Mouse (Mus musculus) midbrain, embryonic 14.5 days (tissue): ENCODE results near the gene Ptx3. TPM values are rescaled to one million over a fixed set of nuclear protein-coding genes. Genes with fewer than 3 reads are reported as not detected.
"Not testable (repeated sequence)": the region's sequence is repeated elsewhere in the genome, so short reads cannot be mapped to it uniquely, and the experiment has no call there.

Experiments
- ATAC-seq: fragments of 200-750 bp; cut with Nextera tagmentation; 2 replicates; pipeline ENCODE4 v1.8.0; 2017; ENCODE audit warnings: moderate number of reproducible peaks, moderate library complexity; ENCODE audit not compliant: low FRiP score, low TSS enrichment
- DNase-seq: peaks from one replicate; pipeline ENCODE4 v3.0.0-alpha.2; 2015
- H3K27ac ChIP-seq: fragments of 300-500 bp; sonication (generic); replicated peaks from 2 replicates; pipeline ENCODE4 v1.5.1; 2014; ENCODE audit warnings: mild to moderate bottlenecking, low read depth, low read length, moderate library complexity
- H3K27me3 ChIP-seq: fragments of 300-500 bp; sonication (generic); 2 replicates; pipeline ENCODE4 v1.6.1; 2014; ENCODE audit warnings: low read length, control low read depth, mixed read lengths; ENCODE audit not compliant: control insufficient read depth, insufficient read depth
- H3K36me3 ChIP-seq: fragments of 300-500 bp; sonication (generic); 2 replicates; pipeline ENCODE4 v1.6.1; 2014; ENCODE audit warnings: low read length, control low read depth; ENCODE audit not compliant: control insufficient read depth, insufficient read depth
- H3K4me1 ChIP-seq: fragments of 300-500 bp; sonication (generic); 2 replicates; pipeline ENCODE4 v1.6.1; 2014; ENCODE audit warnings: mild to moderate bottlenecking, antibody characterized with exemption, low read length, control low read depth; ENCODE audit not compliant: control insufficient read depth, insufficient read depth
- H3K4me2 ChIP-seq: fragments of 300-500 bp; sonication (generic); 2 replicates; pipeline ENCODE4 v1.6.1; 2014; ENCODE audit warnings: mild to moderate bottlenecking, low read length, moderate library complexity
- H3K4me3 ChIP-seq: fragments of 300-500 bp; sonication (generic); replicated peaks from 2 replicates; pipeline ENCODE4 v1.5.1; 2014; ENCODE audit warnings: low read depth, low read length
- H3K9ac ChIP-seq: fragments of 300-500 bp; sonication (generic); replicated peaks from 2 replicates; pipeline ENCODE4 v1.6.1; 2014; ENCODE audit warnings: mild to moderate bottlenecking, low read length, moderate library complexity
- H3K9me3 ChIP-seq: fragments of 300-500 bp; sonication (generic); 2 replicates; pipeline ENCODE4 v1.6.1; 2016; ENCODE audit warnings: low read length, control low read depth, mixed read lengths; ENCODE audit not compliant: control insufficient read depth
- WGBS: fragments of 180-500 bp; shearing (Covaris S2); extraction: QIAGEN DNeasy Blood & Tissue Kit; methylation state at CpG from one replicate; pipeline ENCODE4 v1.1.7; 2014; 5-methylcytosine and 5-hydroxymethylcytosine counted together
- polyA plus RNA-seq: library from polyadenylated mRNA; unstranded; fragments of >200 nt; fragmentation: Nextera tagmentation; extraction: Ambion mirVana; gene quantifications from 2 replicates; pipeline ENCODE4 v1.2.1, GENCODE M21; 2014

Gene Ptx3
- polyA plus RNA-seq, 1 experiment from 2014 or later: 9.0 TPM

DNA sequence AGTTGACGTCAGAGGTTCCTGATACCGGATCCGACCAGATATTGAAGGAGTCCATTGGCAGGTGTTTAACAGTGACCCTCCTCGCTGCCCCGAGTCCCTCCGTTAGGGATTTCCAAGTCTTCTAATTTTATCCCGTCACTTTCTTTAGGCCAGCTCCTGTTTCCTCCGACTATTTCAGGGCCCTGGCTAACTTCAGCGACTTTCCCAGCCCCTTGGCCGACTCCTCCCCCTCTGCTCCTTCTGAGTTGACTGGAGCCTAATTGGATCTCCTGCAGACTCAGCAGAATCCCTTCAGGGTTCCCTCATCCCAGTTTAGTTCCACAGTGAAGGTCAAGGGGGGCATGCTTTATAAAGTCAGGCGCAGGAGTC is 1.5 kb downstream of the Ptx3 start:
- ATAC-seq: peak; percentile 43
- 3% methylated on average over 11 of the region's 11 CpGs for WGBS

DNA sequence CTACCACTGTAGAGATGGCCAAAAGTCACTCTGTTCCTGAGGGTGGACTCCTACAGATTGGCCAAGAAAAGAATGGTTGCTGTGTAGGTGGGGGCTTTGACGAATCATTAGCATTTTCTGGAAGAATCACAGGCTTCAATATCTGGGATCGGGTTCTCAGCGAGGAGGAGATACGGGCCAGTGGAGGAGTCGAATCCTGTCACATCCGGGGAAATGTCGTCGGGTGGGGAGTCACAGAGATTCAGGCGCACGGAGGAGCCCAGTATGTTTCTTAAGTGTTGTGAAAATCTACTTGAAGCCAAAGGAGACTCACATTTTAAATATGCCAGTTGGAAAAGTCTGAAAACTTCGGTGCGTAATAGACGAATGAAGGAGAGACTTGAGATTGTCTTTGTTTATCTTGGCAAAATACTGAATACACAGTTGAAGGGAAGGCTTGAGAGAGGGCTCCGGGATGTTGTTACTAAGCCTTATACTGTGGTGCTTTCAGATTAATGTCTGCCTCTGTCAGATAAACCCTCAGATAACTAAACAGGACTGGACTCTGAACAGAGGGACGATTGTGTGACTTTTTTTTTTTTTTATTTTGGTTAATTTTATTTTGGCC is 5.3 kb downstream of the Ptx3 start:
- H3K4me2 ChIP-seq: no peak overlapping the region
- H3K27ac ChIP-seq: no peak overlapping the region
- no peak overlapping the region for H3K9ac ChIP-seq
- DNase-seq: no peak
- H3K9me3 ChIP-seq: no peaks in the 10 kb centered on the region
- no peak overlapping the region for H3K4me3 ChIP-seq
- peaks cover 13% of the 10 kb centered on the region for H3K27me3 ChIP-seq
- ATAC-seq: no peak
- 84% methylated on average over 15 of the region's 15 CpGs for WGBS
- 0 out of 2 replicates have a peak, but pooled peaks cover 8% of the 10 kb centered on the region for H3K4me1 ChIP-seq
- H3K36me3 ChIP-seq: no peaks in the 10 kb centered on the region

More for the DNA sequence above, 1.5 kb downstream of the Ptx3 start:
- H3K9ac ChIP-seq: peak overlapping the region; percentile 57
- H3K27me3 ChIP-seq: peaks cover 13% of the 10 kb centered on the region
- DNase-seq: peak; percentile 42
- peaks cover 12% of the 10 kb centered on the region; the same call in 1 of the 2 replicates for H3K4me1 ChIP-seq
- H3K27ac ChIP-seq: no peak overlapping the region
- no peaks in the 10 kb centered on the region for H3K36me3 ChIP-seq
- peak overlapping the region; percentile 95 for H3K4me2 ChIP-seq
- H3K9me3 ChIP-seq: no peaks in the 10 kb centered on the region
- H3K4me3 ChIP-seq: peak overlapping the region; percentile 58

DNA sequence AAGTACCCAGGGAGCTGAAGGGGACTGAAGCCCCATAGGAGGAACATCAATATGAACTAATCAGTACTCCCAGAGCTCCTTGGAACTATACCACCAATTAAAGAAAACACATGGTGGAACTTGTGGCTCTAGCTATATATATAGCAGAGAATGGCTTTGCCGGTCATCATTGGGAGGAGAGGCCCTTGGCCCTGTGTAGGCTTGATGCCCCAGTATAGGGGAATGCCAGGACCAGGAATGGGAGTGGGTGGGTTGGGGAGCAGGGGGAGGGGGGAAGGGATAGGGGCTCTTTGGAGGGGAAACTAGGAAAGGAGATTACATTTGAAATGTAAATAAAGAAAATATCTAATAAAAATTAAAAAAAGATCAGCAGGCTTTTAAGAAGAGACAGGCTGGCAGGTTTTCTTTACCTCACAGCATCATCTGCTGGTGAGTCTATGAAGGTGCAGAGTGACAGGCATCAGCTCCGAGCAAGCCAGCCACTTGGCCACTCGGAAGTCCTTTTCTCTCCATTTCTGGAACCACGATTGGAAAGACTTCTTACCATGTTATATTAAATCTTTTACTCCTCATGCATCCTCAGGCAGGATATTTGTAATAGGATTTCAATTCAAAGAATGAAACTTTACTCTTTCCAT is 16.6 kb downstream of the Ptx3 start:
- H3K4me2 ChIP-seq, H3K27me3 ChIP-seq, ATAC-seq, H3K9ac ChIP-seq, H3K4me3 ChIP-seq, H3K9me3 ChIP-seq, H3K4me1 ChIP-seq, H3K27ac ChIP-seq, H3K36me3 ChIP-seq: not testable (repeated sequence)
- WGBS: 47% methylated on average over 4 of the region's 4 CpGs
- peak; percentile 74 for DNase-seq

DNA sequence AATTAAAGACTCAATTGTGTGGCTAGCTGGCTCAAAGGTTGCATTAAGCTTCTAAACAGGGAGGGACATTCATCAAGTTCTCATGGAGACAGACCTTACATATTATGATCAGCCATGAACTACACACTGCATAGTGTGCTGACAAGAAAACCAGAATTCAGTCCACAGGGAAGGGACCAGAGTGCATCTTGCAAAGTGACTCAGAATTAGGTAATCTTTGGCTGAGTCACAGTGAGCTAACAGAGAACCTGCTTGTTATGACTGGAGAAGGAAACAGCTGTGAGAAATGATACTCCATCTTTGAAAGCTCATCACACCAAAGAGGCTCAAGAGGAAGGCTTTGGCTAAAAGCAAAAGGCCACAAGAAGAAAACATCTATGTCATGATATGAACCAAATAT is 20.8 kb downstream of the Ptx3 start:
- Histone ChIP-seq H3K27ac (no peak overlapping the region), H3K4me1 (no peaks in the 10 kb centered on the region), H3K4me2 (no peak overlapping the region), H3K9ac (no peak overlapping the region), H3K9me3 (no peaks in the 10 kb centered on the region), H3K27me3 (no peaks in the 10 kb centered on the region), H3K4me3 (no peak overlapping the region), H3K36me3 (no peaks in the 10 kb centered on the region)
- DNase-seq: no peak
- ATAC-seq: no peak

DNA sequence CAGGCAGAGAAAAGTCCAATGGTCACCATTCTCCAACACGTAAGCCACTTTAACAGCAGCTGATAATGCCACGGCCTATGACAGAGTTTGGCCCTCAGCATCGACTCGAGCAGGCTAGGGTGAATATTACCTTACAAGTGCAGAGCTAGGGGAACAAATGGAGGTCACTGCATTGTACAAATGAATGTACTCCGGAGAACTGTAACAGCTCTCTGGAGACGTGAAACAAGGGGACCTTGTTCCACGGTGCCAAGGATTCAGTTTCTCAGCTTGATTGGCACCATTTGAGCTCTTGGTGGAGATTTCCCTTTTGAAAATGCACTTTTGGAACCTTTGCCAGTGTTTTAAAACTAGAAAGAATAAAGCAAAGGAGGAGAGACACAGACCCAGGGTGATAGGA is 32.1 kb downstream of the Ptx3 start:
- H3K9ac ChIP-seq: no peak overlapping the region
- no peaks in the 10 kb centered on the region for H3K36me3 ChIP-seq
- no peak overlapping the region for H3K4me3 ChIP-seq
- 79% methylated on average over 7 of the region's 7 CpGs for WGBS
- ATAC-seq (no peak), DNase-seq (no peak)
- H3K27ac ChIP-seq: no peak overlapping the region
- H3K4me1 ChIP-seq: no peaks in the 10 kb centered on the region
- no peak overlapping the region for H3K4me2 ChIP-seq
- H3K9me3 ChIP-seq: no peaks in the 10 kb centered on the region
- H3K27me3 ChIP-seq: no peaks in the 10 kb centered on the region

DNA sequence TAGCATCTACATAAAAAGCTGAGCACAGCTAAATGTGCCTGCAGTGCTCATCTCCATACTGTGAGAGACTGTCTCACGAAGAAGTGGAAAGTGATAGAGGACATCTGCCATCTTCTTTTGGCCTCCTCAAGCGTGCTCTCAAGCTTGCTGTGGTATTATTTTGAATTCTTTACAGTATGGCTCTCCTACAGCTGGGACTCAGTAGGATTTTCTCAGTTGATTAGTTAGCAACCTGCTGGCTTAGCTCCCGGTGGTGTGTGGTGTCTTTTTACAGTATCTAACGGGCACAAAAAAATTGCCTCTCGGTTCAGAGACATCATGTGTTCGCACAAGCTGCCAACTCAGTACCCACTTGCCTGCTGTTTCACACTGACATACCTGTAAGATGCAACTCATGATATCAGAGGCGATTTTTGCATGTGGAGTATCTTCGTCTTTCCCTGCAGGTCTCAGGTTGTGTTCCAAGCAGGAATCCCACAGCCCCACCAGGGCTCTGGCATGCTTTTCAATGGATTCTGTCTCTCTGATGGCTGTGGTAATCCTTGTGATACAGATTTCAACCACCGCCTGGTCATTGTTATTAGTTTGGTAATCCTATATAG is 34.9 kb downstream of the Ptx3 start:
- no peak for ATAC-seq
- Histone ChIP-seq H3K9me3 (no peaks in the 10 kb centered on the region), H3K4me1 (no peaks in the 10 kb centered on the region), H3K4me3 (no peak overlapping the region), H3K4me2 (no peak overlapping the region), H3K9ac (no peak overlapping the region), H3K27ac (no peak overlapping the region), H3K27me3 (no peaks in the 10 kb centered on the region), H3K36me3 (no peaks in the 10 kb centered on the region)
- WGBS: 80% methylated on average over 9 of the region's 9 CpGs
- DNase-seq: no peak

DNA sequence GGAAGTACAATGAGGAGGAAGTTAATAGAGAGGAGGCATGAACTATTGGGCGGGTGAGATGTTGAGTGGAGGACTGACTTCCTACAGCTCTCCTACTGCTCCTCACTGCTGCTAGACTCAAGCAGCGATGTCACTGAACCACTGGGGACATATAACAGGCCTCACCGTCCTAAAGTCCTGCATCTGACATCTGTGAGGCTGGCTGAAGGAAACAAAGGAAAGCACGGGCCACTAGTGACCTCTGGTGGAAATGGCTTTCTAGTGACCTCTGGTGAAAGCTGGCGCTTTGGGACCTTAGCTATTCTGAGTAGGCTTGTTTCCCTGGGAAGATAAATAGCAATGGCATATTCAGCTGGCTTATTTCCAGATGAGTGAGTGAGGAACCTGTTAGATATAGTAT is 42.6 kb downstream of the Ptx3 start:
- H3K4me2 ChIP-seq: no peak overlapping the region
- H3K4me3 ChIP-seq: no peak overlapping the region
- H3K9me3 ChIP-seq: no peaks in the 10 kb centered on the region
- DNase-seq: peak; percentile 26
- no peaks in the 10 kb centered on the region for H3K4me1 ChIP-seq
- H3K27me3 ChIP-seq: no peaks in the 10 kb centered on the region
- H3K9ac ChIP-seq: no peak overlapping the region
- no peaks in the 10 kb centered on the region for H3K36me3 ChIP-seq
- 41% methylated on average over 5 of the region's 5 CpGs for WGBS
- H3K27ac ChIP-seq: no peak overlapping the region
- ATAC-seq: no peak

DNA sequence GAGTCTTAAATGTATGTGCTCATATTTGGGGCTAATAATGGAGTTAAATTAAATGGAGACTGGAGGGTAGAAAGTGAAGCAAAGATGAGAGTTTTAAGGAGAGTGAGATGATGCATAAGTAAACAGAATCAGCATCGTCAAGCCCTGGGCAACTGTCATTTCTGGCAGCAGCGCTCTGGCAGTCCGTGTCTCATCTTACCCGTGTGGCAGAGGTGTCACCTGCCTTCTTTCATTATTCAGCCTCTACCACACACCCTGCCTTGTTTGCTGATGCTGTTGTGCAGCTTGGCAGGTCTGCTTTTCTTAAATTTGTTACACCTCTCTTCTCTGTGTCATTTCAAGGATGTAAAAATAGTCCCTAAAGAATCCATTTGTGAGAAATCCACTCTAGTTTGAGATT is 43.6 kb downstream of the Ptx3 start:
- DNase-seq (no peak), ATAC-seq (no peak)
- no peaks in the 10 kb centered on the region for H3K36me3 ChIP-seq

More for the DNA sequence above, 43.6 kb downstream of the Ptx3 start:
- H3K9me3 ChIP-seq: no peaks in the 10 kb centered on the region
- H3K27me3 ChIP-seq: no peaks in the 10 kb centered on the region
- no peaks in the 10 kb centered on the region for H3K4me1 ChIP-seq
- WGBS: 72% methylated on average over 4 of the region's 4 CpGs
- H3K4me2 ChIP-seq: no peak overlapping the region
- no peak overlapping the region for H3K4me3 ChIP-seq
- H3K27ac ChIP-seq: no peak overlapping the region
- H3K9ac ChIP-seq: no peak overlapping the region
